Mouse (Mus musculus) brain, embryonic 14.5 days (tissue): ENCODE results near the gene Nutm2. TPM values are rescaled to one million over a fixed set of nuclear protein-coding genes. Genes with fewer than 3 reads are reported as not detected.
A peak's percentile ranks its signal among the peaks of the same experiment; 100 is the strongest.
"Not testable (repeated sequence)": the region's sequence is repeated elsewhere in the genome, so short reads cannot be mapped to it uniquely, and the experiment has no call there.

Experiments
- DNase-seq: peaks from one replicate; pipeline ENCODE4 v3.0.0-alpha.2; 2011; ENCODE audit warnings: low read depth
- CTCF ChIP-seq: fragments of 200-500 bp; IDR thresholded peaks from 2 replicates; pipeline ENCODE4 v1.5.1; 2012; ENCODE audit warnings: inconsistent platforms, mild to moderate bottlenecking, moderate library complexity, borderline replicate concordance; ENCODE audit not compliant: insufficient read depth, insufficient read length; ENCODE audit errors: extremely low read depth
- POLR2A ChIP-seq: fragments of 200-500 bp; IDR thresholded peaks from 2 replicates; pipeline ENCODE4 v1.6.1; 2012; ENCODE audit warnings: mild to moderate bottlenecking, inconsistent platforms, borderline replicate concordance; ENCODE audit not compliant: poor library complexity, insufficient read depth, insufficient read length, severe bottlenecking; ENCODE audit errors: extremely low read depth
- polyA plus RNA-seq: library from polyadenylated mRNA; depleted of rRNA; stranded (reverse); fragments of >200 nt; gene quantifications from 2 replicates; pipeline ENCODE4 v1.2.3, GENCODE M21; 2012; rRNA removed

Gene Nutm2
- polyA plus RNA-seq, 1 experiment = not detected

DNA sequence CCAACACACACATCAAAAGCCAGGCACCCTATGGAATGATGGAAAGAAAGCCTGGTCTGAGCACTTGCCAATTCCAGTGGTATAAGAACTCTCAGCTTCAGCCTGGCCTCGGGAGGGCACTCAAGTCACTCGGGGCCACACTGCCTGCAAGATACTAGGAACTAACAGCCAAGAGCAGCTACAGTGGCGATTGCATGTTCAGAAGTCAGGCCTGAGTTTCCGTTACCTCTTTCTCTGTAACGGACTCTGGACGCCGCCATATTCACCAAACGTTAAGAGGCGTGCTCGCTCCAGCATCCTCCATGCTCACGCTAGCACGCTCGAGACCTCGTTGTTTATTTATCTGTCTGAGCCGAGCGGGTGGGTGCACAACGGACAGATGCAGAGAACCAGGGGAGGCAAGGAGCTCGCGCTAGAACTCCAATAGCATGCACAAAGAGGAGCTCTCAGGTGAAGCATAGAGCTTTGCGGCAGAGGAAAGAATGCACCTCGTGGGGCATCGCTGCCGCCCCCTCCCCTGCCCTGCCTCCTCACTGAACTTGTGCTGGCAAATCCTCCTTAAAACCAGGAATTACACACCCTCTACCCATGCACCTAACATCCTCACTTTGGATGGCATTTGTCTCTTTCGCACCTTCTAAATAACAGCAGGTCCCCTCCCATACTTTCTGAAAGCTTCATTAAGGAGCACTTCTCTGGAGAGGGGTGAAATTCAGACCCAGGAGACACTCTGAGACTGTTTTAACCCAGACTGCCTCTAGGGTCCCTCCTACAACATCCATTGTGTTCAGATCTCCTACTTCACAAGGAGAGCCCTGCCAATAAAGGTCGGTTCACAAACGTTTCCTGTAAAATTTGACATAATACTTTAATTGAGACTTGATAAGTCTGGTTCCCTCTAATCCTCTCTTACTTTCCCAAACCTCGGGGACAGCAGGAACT lies 2.2 kb upstream of the Nutm2 start:
- peak; percentile 24 for DNase-seq
- TF ChIP-seq CTCF (no peak), POLR2A (no peak)

GRCm38 (mm10) chr13:50488510-50488909 lies 21.4 kb downstream of the Nutm2 start:
- not testable (repeated sequence) for DNase-seq

DNA sequence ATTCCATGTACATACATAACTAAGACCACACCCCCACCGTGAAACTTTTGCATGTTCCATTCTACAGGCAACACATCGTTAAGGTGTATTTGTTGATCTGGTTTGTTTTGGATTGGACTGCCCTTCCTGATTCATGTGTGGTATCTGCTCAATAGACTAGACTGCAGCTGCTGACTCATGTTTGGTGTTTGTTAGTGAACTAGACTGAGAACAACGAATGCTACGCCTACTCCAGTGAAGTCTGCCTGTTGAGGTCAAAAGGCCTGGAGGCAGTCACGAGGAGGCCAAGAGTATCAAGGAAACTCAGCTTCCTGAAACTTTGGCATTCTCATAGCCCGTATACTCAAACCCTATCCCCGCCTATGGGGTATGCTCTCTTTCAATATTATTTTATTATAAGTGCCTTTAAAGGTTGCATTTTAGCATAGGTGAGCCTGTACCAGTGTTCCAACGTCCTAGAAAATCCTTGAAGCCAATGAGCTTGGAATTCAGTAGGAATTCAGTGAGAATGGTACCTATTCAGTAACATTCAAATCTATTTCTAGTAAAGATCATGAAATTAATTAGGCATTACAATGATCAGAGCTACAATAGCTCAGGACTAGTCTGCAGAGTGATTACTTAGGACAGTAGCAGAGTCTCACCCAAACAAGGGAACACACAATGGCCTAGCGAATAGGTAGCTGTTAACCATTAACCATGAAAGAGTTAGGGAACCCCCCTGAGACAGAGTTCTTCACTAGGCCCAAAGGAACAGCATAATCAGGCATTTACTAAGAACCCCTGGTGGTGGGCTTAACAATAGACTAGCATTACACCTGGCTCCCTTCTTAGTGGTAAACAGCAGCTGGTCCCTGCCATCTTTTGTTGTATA lies 43.6 kb downstream of the Nutm2 start:
- DNase-seq = not testable (repeated sequence)

Other genes starting within 250 kb of the Nutm2 start
- not detected in 2 replicates for gene Gm906, start 217.0 kb upstream of the Nutm2 start, polyA plus RNA-seq
- gene Fbxw17, start 49.4 kb upstream of the Nutm2 start, polyA plus RNA-seq = 35.7 and 36.4 TPM in 2 replicates
- gene Gm47429, start 23.4 kb upstream of the Nutm2 start, polyA plus RNA-seq = not detected in 2 replicates
- gene Gm904, start 175.9 kb downstream of the Nutm2 start, polyA plus RNA-seq = not detected in 2 replicates
- not detected in 2 replicates for gene Gm8765, start 231.0 kb downstream of the Nutm2 start, polyA plus RNA-seq